Mouse (Mus musculus) stomach, postnatal 0 days (tissue): Measurements from ENCODE around the gene Gm11492.

Source experiments
- CTCF ChIP-seq: IDR thresholded peaks from 2 replicates; pipeline ENCODE4 v1.5.1; 2016; ENCODE audit warnings: antibody characterized with exemption, low read depth, mild to moderate bottlenecking, moderate library complexity
- EP300 ChIP-seq: optimal IDR thresholded peaks from 2 replicates; pipeline ENCODE3; 2016; ENCODE audit warnings: antibody characterized with exemption

DNA sequence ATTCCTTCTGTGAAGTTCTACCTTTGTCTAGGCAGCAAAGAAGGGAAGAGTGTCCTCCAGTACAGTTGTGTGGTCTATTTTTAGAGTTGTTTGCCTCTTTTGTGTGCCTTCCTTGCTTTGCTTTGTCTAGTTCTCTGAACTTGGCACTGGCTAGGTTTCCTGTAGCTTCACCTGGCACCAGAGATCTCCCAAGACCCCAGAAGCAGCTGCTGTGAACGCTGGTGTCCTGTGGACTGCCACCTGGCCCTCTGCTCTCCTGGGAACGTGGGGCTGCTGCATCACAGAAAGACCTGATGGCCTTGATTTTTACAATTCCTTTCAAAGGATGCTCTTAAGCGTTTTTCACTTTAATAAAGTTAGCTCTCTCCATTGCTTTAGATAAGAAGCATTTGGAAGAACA, 23.5 kb upstream of the Gm11492 start:
- TF ChIP-seq CTCF (no peak), EP300 (no peak)
